Mouse (Mus musculus) embryonic facial prominence, embryonic 13.5 days (tissue): Measurements from ENCODE around the gene Msx1. TPM values are rescaled to one million over a fixed set of nuclear protein-coding genes. Genes with fewer than 3 reads are reported as not detected.

Source experiments
- ATAC-seq: fragments of 200-750 bp; cut with Nextera tagmentation; 2 replicates; pipeline ENCODE4 v1.8.0; 2017; ENCODE audit warnings: low read depth; ENCODE audit not compliant: insufficient number of reproducible peaks, insufficient read depth, low FRiP score, low TSS enrichment
- H3K27ac ChIP-seq: fragments of 300-500 bp; sonication (generic); 2 replicates; pipeline ENCODE4 v1.5.1; 2015; ENCODE audit warnings: moderate library complexity, mild to moderate bottlenecking, inconsistent platforms
- H3K27me3 ChIP-seq: fragments of 300-500 bp; sonication (generic); 2 replicates; pipeline ENCODE4 v1.6.1; 2015; ENCODE audit warnings: mild to moderate bottlenecking, inconsistent platforms
- H3K36me3 ChIP-seq: fragments of 300-500 bp; sonication (generic); 2 replicates; pipeline ENCODE4 v1.6.1; 2015; ENCODE audit warnings: mild to moderate bottlenecking, inconsistent platforms
- H3K4me1 ChIP-seq: fragments of 300-500 bp; sonication (generic); 2 replicates; pipeline ENCODE4 v1.6.1; 2015; ENCODE audit warnings: inconsistent platforms
- H3K4me2 ChIP-seq: fragments of 300-500 bp; sonication (generic); 2 replicates; pipeline ENCODE4 v1.6.1; 2015; ENCODE audit warnings: moderate library complexity, mild to moderate bottlenecking, inconsistent platforms
- H3K4me3 ChIP-seq: fragments of 300-500 bp; sonication (generic); 2 replicates; pipeline ENCODE4 v1.5.1; 2015; ENCODE audit warnings: mild to moderate bottlenecking, inconsistent platforms
- H3K9ac ChIP-seq: fragments of 300-500 bp; sonication (generic); 2 replicates; pipeline ENCODE4 v1.6.1; 2015; ENCODE audit warnings: mild to moderate bottlenecking, inconsistent platforms
- H3K9me3 ChIP-seq: fragments of 300-500 bp; sonication (generic); 2 replicates; pipeline ENCODE4 v1.6.1; 2016; ENCODE audit warnings: inconsistent platforms
- WGBS: fragments of 180-500 bp; shearing (Covaris S2); methylation state at CpG from one replicate; pipeline ENCODE4 v1.1.7; 2015; ENCODE audit warnings: mixed read lengths; 5-methylcytosine and 5-hydroxymethylcytosine counted together
- polyA plus RNA-seq: library from polyadenylated mRNA; unstranded; fragments of >200 nt; fragmentation: Nextera tagmentation; extraction: Ambion mirVana; gene quantifications from 2 replicates; pipeline ENCODE4 v1.2.1, GENCODE M21; 2015

The Msx1 gene
- polyA plus RNA-seq, 1 experiment from 2014 or later, result 586 TPM

- no peak overlapping the region for H3K4me3 ChIP-seq
- H3K4me1 ChIP-seq, result peaks cover 28% of the 10 kb centered on the region
- no peak overlapping the region for H3K4me2 ChIP-seq
- no peaks in the 10 kb centered on the region for H3K36me3 ChIP-seq
- H3K9me3 ChIP-seq, result 0 out of 2 replicates have a peak, but pooled peaks cover 4% of the 10 kb centered on the region
- no peak for ATAC-seq
- H3K27me3 ChIP-seq, result no peaks in the 10 kb centered on the region
- WGBS, result 38% methylated on average over 5 of the region's 5 CpGs
- no peak overlapping the region for H3K27ac ChIP-seq
- no peak overlapping the region for H3K9ac ChIP-seq
These were observed 48.7 kb downstream of the Msx1 start for GRCm38 (mm10) chr5:37775681-37776080.

- Histone ChIP-seq H3K9ac (no peak overlapping the region), H3K4me1 (peaks cover 41% of the 10 kb centered on the region), H3K36me3 (no peaks in the 10 kb centered on the region), H3K4me3 (no peak overlapping the region), H3K27ac (no peak overlapping the region), H3K4me2 (no peak overlapping the region), H3K9me3 (0 out of 2 replicates have a peak, but pooled peaks cover 4% of the 10 kb centered on the region), H3K27me3 (no peaks in the 10 kb centered on the region)
- ATAC-seq, result no peak
- 54% methylated on average over 4 of the region's 4 CpGs for WGBS
These were observed 50.4 kb downstream of the Msx1 start for GRCm38 (mm10) chr5:37774011-37774410.

GRCm38 (mm10) chr5:37770870-37771269, 53.5 kb downstream of the Msx1 start:
- no peaks in the 10 kb centered on the region for H3K27me3 ChIP-seq
- H3K4me2 ChIP-seq, result no peak overlapping the region
- H3K36me3 ChIP-seq, result no peaks in the 10 kb centered on the region
- ATAC-seq, result no peak
- no peak overlapping the region for H3K9ac ChIP-seq
- H3K4me1 ChIP-seq, result peaks cover 64% of the 10 kb centered on the region
- WGBS, result 36% methylated on average over 6 of the region's 6 CpGs
- H3K9me3 ChIP-seq, result 0 out of 2 replicates have a peak, but pooled peaks cover 4% of the 10 kb centered on the region
- no peak overlapping the region for H3K4me3 ChIP-seq
- H3K27ac ChIP-seq, result peak overlapping the region; percentile 69

Other genes with a start within 250 kb of the Msx1 start
- gene Stk32b, start 107.4 kb downstream of the Msx1 start, polyA plus RNA-seq, result 5.5 and 10.9 TPM in 2 replicates
- 39.9 and 74.9 TPM in 2 replicates for gene Cytl1, start 89.1 kb downstream of the Msx1 start, polyA plus RNA-seq
- gene Stx18, start 214.2 kb upstream of the Msx1 start, polyA plus RNA-seq, result 61.7 and 67.5 TPM in 2 replicates